Mouse (Mus musculus): ENCODE data around the gene Yy2.

- TF ChIP-seq CTCF (IDR thresholded peaks at IDR 0.05; ENCODE audit: insufficient read depth, low read length) (no peak), POLR2A (IDR thresholded peaks at IDR 0.05; ENCODE audit: borderline replicate concordance, extremely low read depth, low read depth, low read length) (0 out of 2 replicates have a peak, but pooled peaks have one; percentile 33)
These were observed 29.6 kb upstream of the Yy2 start, which contains the start of gene Mbtps2 for GRCm38 (mm10) chrX:157598186-157598996.

Data from lung, adult 2 months (tissue).